Mouse (Mus musculus) C2C12 (cell line): ENCODE results near the gene Dda1. TPM values are rescaled to one million over a fixed set of nuclear protein-coding genes. Genes with fewer than 3 reads are reported as not detected.
A peak's percentile ranks its signal among the peaks of the same experiment; 100 is the strongest.

ENCODE experiments used
- H3K27me3 ChIP-seq: one replicate; pipeline ENCODE4 v1.6.1; 2011; ENCODE audit not compliant: control insufficient read depth, insufficient read depth, insufficient read length
- H3K36me3 ChIP-seq: one replicate; pipeline ENCODE4 v1.6.1; 2011; ENCODE audit not compliant: control insufficient read depth, insufficient read depth
- H3K4me3 ChIP-seq: one replicate; pipeline ENCODE4 v1.5.1; 2011; ENCODE audit warnings: mild to moderate bottlenecking, control low read depth; ENCODE audit not compliant: poor library complexity, insufficient read depth, severe bottlenecking
- H3K79me2 ChIP-seq: one replicate; pipeline ENCODE4 v1.6.1; 2011; ENCODE audit not compliant: control insufficient read depth, insufficient read depth
- H3K79me3 ChIP-seq: one replicate; pipeline ENCODE4 v1.6.1; 2011; ENCODE audit warnings: low read depth, control low read depth
- H3ac ChIP-seq: one replicate; pipeline ENCODE3; 2011; ENCODE audit warnings: low read depth; ENCODE audit not compliant: control insufficient read depth, insufficient read length
- CEBPB ChIP-seq: IDR thresholded peaks from one replicate; pipeline ENCODE4 v1.6.1; 2011; ENCODE audit warnings: low read depth, mild to moderate bottlenecking, control low read depth, moderate library complexity
- CTCF ChIP-seq: IDR thresholded peaks from one replicate; pipeline ENCODE4 v1.5.1; 2011; ENCODE audit not compliant: control insufficient read depth, insufficient read depth, insufficient read length
- FOSL1 ChIP-seq: IDR thresholded peaks from one replicate; pipeline ENCODE4 v1.8.0; 2011; ENCODE audit warnings: mild to moderate bottlenecking, low read length; ENCODE audit not compliant: poor library complexity, insufficient read depth, severe bottlenecking
- MAX ChIP-seq: IDR thresholded peaks from one replicate; pipeline ENCODE4 v1.6.1; 2011; ENCODE audit warnings: mild to moderate bottlenecking, control low read depth
- MYOD1 ChIP-seq: IDR thresholded peaks from one replicate; pipeline ENCODE4 v1.6.1; 2011; ENCODE audit warnings: low read depth; ENCODE audit not compliant: control insufficient read depth, insufficient read length
- MYOG ChIP-seq: IDR thresholded peaks from one replicate; pipeline ENCODE4 v1.6.1; 2011; ENCODE audit not compliant: control insufficient read depth, insufficient read length; ENCODE audit errors: extremely low read depth
- USF1 ChIP-seq: IDR thresholded peaks from one replicate; pipeline ENCODE4 v1.6.1; 2011; ENCODE audit warnings: low read depth, mild to moderate bottlenecking, control low read depth, moderate library complexity
- polyA plus RNA-seq: library from polyadenylated mRNA; unstranded; fragments of >200 nt; fragmentation: generic; extraction: Trizol; gene quantifications from one replicate; pipeline ENCODE4 v1.2.1, GENCODE M21; 2012; ENCODE audit warnings: missing spikeins

Gene Dda1
- polyA plus RNA-seq, 1 experiment: 104 TPM

DNA sequence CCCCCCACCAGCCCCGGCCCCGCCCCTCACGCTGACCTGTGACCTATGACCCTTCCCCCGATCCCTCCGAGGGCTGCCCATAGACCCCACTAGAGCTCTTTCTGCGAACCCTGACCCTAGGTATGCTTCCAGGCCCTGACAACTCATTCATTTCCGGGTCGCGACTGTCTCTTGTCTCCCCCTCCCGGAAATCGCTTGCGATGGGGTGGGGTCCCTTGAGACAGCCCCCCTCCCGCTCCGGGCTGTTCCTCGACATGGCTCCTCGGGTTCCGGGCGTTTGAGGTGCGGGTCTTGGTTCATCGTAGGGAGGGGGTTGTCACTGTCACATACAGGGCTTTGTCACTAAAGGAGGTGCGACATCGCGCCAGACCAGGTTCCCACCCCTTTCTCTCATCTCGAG is 412 bp downstream of the Dda1 start:
- Histone ChIP-seq H3K4me3 (peak overlapping the region; percentile 79), H3K36me3 (peaks cover 22% of the 10 kb centered on the region), H3K27me3 (no peaks in the 10 kb centered on the region), H3K79me3 (peaks cover 18% of the 10 kb centered on the region), H3K79me2 (peaks cover 46% of the 10 kb centered on the region), H3ac (peak overlapping the region; percentile 83)
- TF ChIP-seq CEBPB (no peak), CTCF (no peak), USF1 (no peak), FOSL1 (no peak), MAX (no peak), MYOD1 (no peak), MYOG (no peak)

DNA sequence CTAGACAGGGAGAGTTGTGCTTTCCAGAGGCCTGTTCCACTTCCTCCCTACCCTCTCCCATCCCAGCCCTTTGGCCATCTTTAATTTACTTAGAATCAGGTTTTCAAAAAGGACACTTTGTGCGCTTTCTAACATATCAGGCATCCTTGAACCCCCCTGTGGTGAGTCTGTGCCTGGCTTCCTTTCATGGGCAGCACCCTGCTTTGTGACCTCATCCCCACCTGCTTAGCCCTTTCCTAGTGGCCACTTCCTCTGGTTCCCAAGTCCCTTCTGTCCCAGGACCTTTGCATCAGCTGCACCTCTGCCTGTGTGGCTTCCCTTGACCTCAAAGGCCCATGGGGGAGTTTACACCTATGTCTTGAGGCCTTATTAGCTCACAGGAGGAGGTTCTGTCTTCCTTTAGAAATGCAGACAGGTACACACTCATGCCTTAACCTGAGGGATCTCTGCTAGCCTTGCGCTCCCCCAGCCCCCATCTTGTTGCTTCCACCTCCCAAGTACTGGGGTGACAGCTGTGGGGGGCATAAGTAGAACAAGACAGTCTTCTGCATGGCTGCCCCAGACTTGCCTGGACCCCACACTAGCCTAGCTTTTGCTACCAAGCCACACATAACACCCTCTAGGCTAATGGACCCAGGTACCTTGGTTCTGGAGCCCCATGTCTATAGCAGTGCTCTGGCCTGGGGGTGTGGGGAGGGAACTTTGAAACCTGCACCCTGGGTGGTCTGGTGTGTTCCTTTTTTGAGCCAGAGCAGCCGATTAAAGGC is 1.3 kb downstream of the Dda1 start:
- Histone ChIP-seq H3K36me3 (peaks cover 23% of the 10 kb centered on the region), H3K79me3 (peaks cover 18% of the 10 kb centered on the region), H3K27me3 (no peaks in the 10 kb centered on the region), H3K79me2 (peaks cover 42% of the 10 kb centered on the region), H3K4me3 (no peak overlapping the region), H3ac (peak overlapping the region; percentile 83)
- TF ChIP-seq USF1 (no peak), CEBPB (no peak), MYOD1 (no peak), FOSL1 (no peak), CTCF (no peak), MAX (no peak), MYOG (no peak)

DNA sequence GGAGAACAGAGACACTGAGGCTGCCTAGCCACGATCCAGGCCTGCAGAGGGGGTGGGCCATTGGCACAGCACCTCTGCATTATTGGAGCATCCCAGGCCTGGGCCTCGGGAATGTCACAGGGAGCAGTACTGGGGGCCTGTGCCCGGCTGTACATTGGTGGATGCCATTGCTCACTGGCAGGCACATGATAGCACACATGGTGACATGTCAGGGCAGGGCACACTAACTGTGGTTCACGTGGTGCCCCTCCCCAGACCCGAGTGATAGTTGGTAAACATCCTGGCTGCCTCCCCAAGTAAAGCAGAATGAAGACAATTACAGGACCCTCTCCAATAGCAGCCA is 1.9 kb downstream of the Dda1 start:
- TF ChIP-seq USF1: no peak
- TF ChIP-seq CTCF: no peak
- TF ChIP-seq CEBPB: no peak
- no peak for TF ChIP-seq MYOD1
- no peak for TF ChIP-seq MYOG
- TF ChIP-seq FOSL1: no peak
- TF ChIP-seq MAX: no peak
- peaks cover 18% of the 10 kb centered on the region for H3K79me3 ChIP-seq
- H3K36me3 ChIP-seq: peaks cover 26% of the 10 kb centered on the region
- H3K27me3 ChIP-seq: no peaks in the 10 kb centered on the region
- no peak overlapping the region for H3K4me3 ChIP-seq
- H3ac ChIP-seq: peak overlapping the region; percentile 32
- H3K79me2 ChIP-seq: peaks cover 36% of the 10 kb centered on the region

DNA sequence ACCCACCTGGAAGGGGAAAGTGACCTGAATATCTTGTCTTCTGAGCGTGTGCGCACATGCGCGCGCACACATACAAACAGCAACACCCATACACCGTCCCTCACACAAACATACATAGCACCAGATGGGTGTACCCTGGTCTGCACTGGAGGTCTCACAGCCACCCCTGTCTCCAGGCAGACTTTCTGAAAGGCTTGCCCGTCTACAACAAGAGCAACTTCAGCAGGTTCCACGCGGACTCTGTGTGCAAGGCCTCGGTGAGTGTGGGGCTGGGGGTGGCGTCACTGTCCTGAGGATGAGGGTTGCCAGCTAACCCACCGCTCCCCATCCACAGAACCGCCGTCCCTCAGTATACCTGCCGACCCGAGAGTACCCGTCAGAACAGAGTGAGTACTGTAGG is 2.9 kb downstream of the Dda1 start:
- no peak overlapping the region for H3ac ChIP-seq
- peaks cover 18% of the 10 kb centered on the region for H3K79me3 ChIP-seq
- peaks cover 24% of the 10 kb centered on the region for H3K36me3 ChIP-seq
- peaks cover 33% of the 10 kb centered on the region for H3K79me2 ChIP-seq
- no peaks in the 10 kb centered on the region for H3K27me3 ChIP-seq
- no peak overlapping the region for H3K4me3 ChIP-seq
- no peak for TF ChIP-seq MYOD1
- no peak for TF ChIP-seq CTCF
- no peak for TF ChIP-seq CEBPB
- TF ChIP-seq FOSL1: no peak
- no peak for TF ChIP-seq MAX
- TF ChIP-seq USF1: no peak
- no peak for TF ChIP-seq MYOG

DNA sequence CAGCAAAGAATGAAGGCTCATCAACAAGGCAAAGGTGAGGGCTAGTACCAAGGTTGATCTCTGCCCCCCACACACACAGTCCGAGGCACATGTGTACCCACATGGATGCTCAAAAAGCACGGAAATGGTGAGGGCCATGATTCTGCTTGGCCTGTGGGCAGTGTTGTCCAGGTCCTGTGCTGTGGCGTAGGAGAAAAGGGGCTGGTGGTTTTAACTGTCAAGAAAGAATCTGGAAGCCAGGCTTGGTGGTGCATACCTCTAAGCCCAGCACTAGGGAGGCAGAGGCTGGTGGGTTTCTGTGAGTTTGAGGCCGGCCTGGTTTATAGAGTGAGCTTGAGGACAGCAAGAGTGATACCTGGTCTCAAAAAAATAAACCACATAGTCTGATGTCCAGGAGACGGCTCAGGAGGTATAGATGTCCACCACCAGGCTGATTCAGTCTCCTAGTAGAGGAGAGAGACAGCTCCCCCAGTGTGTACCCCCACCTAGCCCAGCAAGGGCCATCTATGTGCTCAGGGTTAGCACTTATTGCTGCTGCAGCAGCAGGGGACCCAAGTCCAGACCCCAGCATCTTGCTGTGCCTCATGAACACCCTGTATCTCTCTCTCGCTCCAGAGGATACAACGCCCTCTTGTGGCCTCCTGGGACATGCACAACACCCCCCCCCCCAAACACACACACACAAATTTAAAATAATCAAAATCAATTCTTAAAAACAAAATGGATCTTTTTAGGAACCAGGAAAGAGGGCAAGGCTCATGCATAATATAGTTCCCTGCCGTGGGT is 3.8 kb downstream of the Dda1 start:
- TF ChIP-seq MYOG: no peak
- no peaks in the 10 kb centered on the region for H3K27me3 ChIP-seq
- no peak overlapping the region for H3ac ChIP-seq
- H3K4me3 ChIP-seq: no peak overlapping the region
- H3K79me2 ChIP-seq: peaks cover 33% of the 10 kb centered on the region
- H3K79me3 ChIP-seq: peaks cover 18% of the 10 kb centered on the region
- H3K36me3 ChIP-seq: peaks cover 24% of the 10 kb centered on the region
